Mouse (Mus musculus): ENCODE measurements around the gene Naa30. TPM values are rescaled to one million over a fixed set of nuclear protein-coding genes. Genes with fewer than 3 reads are reported as not detected.

Gene Naa30
- polyA plus RNA-seq (2015; fragmentation: Nextera tagmentation; extraction: Ambion mirVana), result 11.1 and 13.2 TPM in 2 replicates

GRCm38 (mm10) chr14:49171867-49172581 lies at the start of gene Naa30:
Gene Naa30 (plus strand): TSS chr14:49172226.

Other genes with a start within 250 kb of the Naa30 start
- 16.7 and 17.5 TPM in 2 replicates for gene Ap5m1, start 106.1 kb upstream of the Naa30 start, polyA plus RNA-seq (2015; fragmentation: Nextera tagmentation; extraction: Ambion mirVana)
- gene Exoc5, start 105.6 kb upstream of the Naa30 start, polyA plus RNA-seq (2015; fragmentation: Nextera tagmentation; extraction: Ambion mirVana), result 32.4 and 33.9 TPM in 2 replicates
- gene ccdc198, start 73.2 kb downstream of the Naa30 start, polyA plus RNA-seq (2015; fragmentation: Nextera tagmentation; extraction: Ambion mirVana), result 0.09 and 0.18 TPM in 2 replicates

Measured in neural tube, postnatal 0 days (tissue).